Mouse (Mus musculus) ES-Bruce4 (cell line): ENCODE results near the gene Scube1. TPM values are rescaled to one million over a fixed set of nuclear protein-coding genes. Genes with fewer than 3 reads are reported as not detected.

ENCODE experiments used
- H3K27ac ChIP-seq: 2 replicates; pipeline ENCODE4 v1.5.1; 2012; ENCODE audit warnings: low read length, inconsistent platforms; ENCODE audit not compliant: insufficient read depth
- H3K27me3 ChIP-seq: 2 replicates; pipeline ENCODE4 v1.6.1; 2012; ENCODE audit warnings: mild to moderate bottlenecking, low read length, inconsistent platforms; ENCODE audit not compliant: control insufficient read depth, poor library complexity, insufficient read depth, severe bottlenecking
- H3K36me3 ChIP-seq: 2 replicates; pipeline ENCODE4 v1.6.1; 2012; ENCODE audit warnings: inconsistent platforms, mild to moderate bottlenecking, low read length, moderate library complexity; ENCODE audit not compliant: control insufficient read depth, poor library complexity, insufficient read depth, severe bottlenecking
- H3K4me1 ChIP-seq: one replicate; pipeline ENCODE4 v1.8.1; 2011; ENCODE audit warnings: low read length; ENCODE audit not compliant: control insufficient read depth, insufficient read depth
- H3K4me3 ChIP-seq: 2 replicates; pipeline ENCODE4 v1.5.1; 2011; ENCODE audit warnings: low read depth, mild to moderate bottlenecking, low read length
- H3K9ac ChIP-seq: 2 replicates; pipeline ENCODE4 v1.6.1; 2012; ENCODE audit warnings: low read depth, mild to moderate bottlenecking, inconsistent platforms; ENCODE audit not compliant: poor library complexity, severe bottlenecking
- H3K9me3 ChIP-seq: replicated peaks from 2 replicates; pipeline ENCODE4 v1.6.1; 2012; ENCODE audit warnings: mild to moderate bottlenecking, low read length, inconsistent platforms; ENCODE audit not compliant: control insufficient read depth, poor library complexity, insufficient read depth, severe bottlenecking
- CTCF ChIP-seq: IDR thresholded peaks from one replicate; pipeline ENCODE4 v1.8.1; 2011; ENCODE audit warnings: low read depth, low read length
- EP300 ChIP-seq: IDR thresholded peaks from 2 replicates; pipeline ENCODE4 v1.6.1; 2011; ENCODE audit warnings: low read depth, low read length; ENCODE audit not compliant: insufficient read depth
- POLR2A ChIP-seq: IDR thresholded peaks from one replicate; pipeline ENCODE4 v1.8.1; 2011; ENCODE audit warnings: low read length; ENCODE audit not compliant: insufficient read depth
- polyA plus RNA-seq: library from polyadenylated mRNA; stranded (reverse); fragments of >200 nt; gene quantifications from 2 replicates; pipeline ENCODE4 v1.2.4, GENCODE M21; 2011; ENCODE audit warnings: low read depth; ENCODE audit not compliant: missing spikeins, insufficient read depth, insufficient read length

Gene Scube1
- polyA plus RNA-seq, 1 experiment: 0.51 TPM

- Histone ChIP-seq H3K9me3 (no peaks in the 10 kb centered on the region), H3K27ac (no peak overlapping the region), H3K9ac (no peak overlapping the region), H3K36me3 (peaks cover 4% of the 10 kb centered on the region), H3K27me3 (no peaks in the 10 kb centered on the region), H3K4me1 (no peaks in the 10 kb centered on the region), H3K4me3 (no peak overlapping the region)
- TF ChIP-seq POLR2A (no peak), EP300 (no peak), CTCF (no peak)
These were observed 150.0 kb downstream of the Scube1 start for GRCm38 (mm10) chr15:83574731-83575351.

GRCm38 (mm10) chr15:83573606-83574005 lies 151.2 kb downstream of the Scube1 start:
- no peaks in the 10 kb centered on the region for H3K4me1 ChIP-seq
- no peak overlapping the region for H3K4me3 ChIP-seq
- TF ChIP-seq CTCF (no peak), POLR2A (no peak)
- peaks cover 4% of the 10 kb centered on the region for H3K36me3 ChIP-seq
- H3K9me3 ChIP-seq: no peaks in the 10 kb centered on the region
- H3K27me3 ChIP-seq: no peaks in the 10 kb centered on the region
- no peak overlapping the region for H3K27ac ChIP-seq
- no peak overlapping the region for H3K9ac ChIP-seq

- no peak for TF ChIP-seq POLR2A
- TF ChIP-seq CTCF: no peak
- TF ChIP-seq EP300: no peak
- no peak overlapping the region for H3K27ac ChIP-seq
- no peaks in the 10 kb centered on the region for H3K4me1 ChIP-seq
- H3K27me3 ChIP-seq: no peaks in the 10 kb centered on the region
- H3K36me3 ChIP-seq: no peaks in the 10 kb centered on the region; the same call in 1 of the 2 replicates
- H3K9me3 ChIP-seq: no peaks in the 10 kb centered on the region
- H3K9ac ChIP-seq: no peak overlapping the region
- H3K4me3 ChIP-seq: no peak overlapping the region
These were observed 152.7 kb downstream of the Scube1 start for GRCm38 (mm10) chr15:83572132-83572531.

GRCm38 (mm10) chr15:83571636-83572035 lies 153.2 kb downstream of the Scube1 start:
- Histone ChIP-seq H3K4me3 (no peak overlapping the region), H3K36me3 (no peaks in the 10 kb centered on the region; the same call in 1 of the 2 replicates), H3K9ac (no peak overlapping the region), H3K4me1 (no peaks in the 10 kb centered on the region), H3K9me3 (no peaks in the 10 kb centered on the region), H3K27ac (no peak overlapping the region), H3K27me3 (no peaks in the 10 kb centered on the region)
- TF ChIP-seq EP300 (no peak), POLR2A (no peak), CTCF (no peak)

- Histone ChIP-seq H3K4me1 (no peaks in the 10 kb centered on the region), H3K9me3 (no peaks in the 10 kb centered on the region), H3K9ac (no peak overlapping the region), H3K27me3 (no peaks in the 10 kb centered on the region), H3K36me3 (no peaks in the 10 kb centered on the region; the same call in 1 of the 2 replicates), H3K27ac (no peak overlapping the region), H3K4me3 (no peak overlapping the region)
- TF ChIP-seq CTCF: peak; percentile 33
- no peak for TF ChIP-seq POLR2A
- no peak for TF ChIP-seq EP300
These were observed 154.2 kb downstream of the Scube1 start for GRCm38 (mm10) chr15:83570641-83571040.

- Histone ChIP-seq H3K27me3 (no peaks in the 10 kb centered on the region), H3K4me3 (peak overlapping the region; percentile 51), H3K9ac (no peak overlapping the region), H3K27ac (no peak overlapping the region), H3K4me1 (no peaks in the 10 kb centered on the region), H3K9me3 (no peaks in the 10 kb centered on the region), H3K36me3 (no peaks in the 10 kb centered on the region)
- TF ChIP-seq POLR2A: no peak
These were observed 155.1 kb downstream of the Scube1 start for GRCm38 (mm10) chr15:83569682-83570081.
